Mouse (Mus musculus) kidney, adult 2 months (tissue): ENCODE data around the gene Dusp11.

Source experiments
- CTCF ChIP-seq: fragments of 200-500 bp; conservative IDR thresholded peaks from 2 replicates; pipeline ENCODE4 v1.5.1; 2011; ENCODE audit warnings: low read depth, mild to moderate bottlenecking, control low read depth, low read length, moderate library complexity, mixed read lengths; ENCODE audit not compliant: insufficient read depth, insufficient read length
- POLR2A ChIP-seq: fragments of 200-500 bp; IDR thresholded peaks from one replicate; pipeline ENCODE4 v1.6.1; 2011; ENCODE audit warnings: low read depth, low read length, control low read depth

DNA sequence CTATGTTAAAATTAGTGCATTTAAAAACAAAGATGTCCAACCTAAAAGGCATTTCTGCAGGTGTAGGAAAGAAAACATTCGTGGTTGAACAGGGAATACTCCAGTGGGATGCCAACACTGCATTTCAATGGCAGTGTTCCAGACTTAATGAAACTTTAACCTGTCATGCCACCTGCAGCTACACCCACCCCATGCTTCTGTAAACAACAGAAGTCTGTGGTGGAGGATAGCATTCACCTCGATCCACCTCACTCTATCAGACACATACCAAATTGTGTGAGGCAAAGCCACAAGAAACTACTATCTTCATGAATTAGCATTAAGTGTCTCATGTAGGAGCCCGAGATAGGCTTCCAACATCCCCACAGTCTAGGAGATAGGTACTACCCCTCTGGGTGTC lies 53.1 kb downstream of the Dusp11 start:
- TF ChIP-seq POLR2A (no peak), CTCF (no peak)
